Comparison of ENCODE assay signal across 14 mouse cellular contexts in the genomic region with DNA sequence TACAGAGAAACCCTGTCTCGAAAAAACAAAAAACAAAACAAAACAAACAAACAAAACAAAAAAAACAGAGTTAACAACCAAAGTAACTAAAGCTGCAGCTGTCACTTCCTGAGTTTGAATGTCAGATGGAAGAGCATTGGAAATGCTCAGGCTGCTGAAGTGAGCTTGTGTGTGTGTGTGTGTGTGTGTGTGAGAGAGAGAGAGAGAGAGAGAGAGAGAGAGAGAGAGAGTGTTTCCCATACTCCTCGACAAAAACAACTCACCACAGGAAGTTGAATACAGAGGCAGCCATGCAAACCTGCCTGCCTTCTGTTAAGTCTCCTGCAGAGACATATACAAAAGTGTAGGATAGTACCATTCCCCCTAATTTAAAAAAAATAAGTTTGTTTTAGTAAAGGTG.
"Had no signal": no experiment of that assay in that cellular context is flagged by ENCODE, and none has a peak within 500 bp of the region (broad histone marks: within the 10 kb centered on the region; RNA-seq: fewer than 3 reads in every experiment).

No protein-coding gene starts in this region.

- H3K27me3 ChIP-seq: limb, embryonic 12.5 days; liver, embryonic 13.5 days; lung, embryonic 15.5 days; midbrain, embryonic 13.5 days; neural tube, embryonic 15.5 days had no signal

- H3K36me3 ChIP-seq: midbrain, embryonic 13.5 days; neural tube, embryonic 15.5 days had no signal

- H3K4me3 ChIP-seq: layer of hippocampus, adult 2 months; limb, embryonic 12.5 days; liver, embryonic 13.5 days; lung, embryonic 15.5 days; midbrain, embryonic 13.5 days; neural tube, embryonic 15.5 days had no signal

- DNase-seq: kidney, adult 2 months; kidney, postnatal 36 days; liver; liver, embryonic 13.5 days; liver, postnatal 0 days; lung, postnatal 14 days; right cerebral cortex, adult 18-20 months; right cerebral cortex, postnatal 25 days; spleen, adult 18-20 months had no signal

- H3K27ac ChIP-seq: layer of hippocampus, adult 2 months; limb, embryonic 12.5 days; liver, embryonic 13.5 days; lung, embryonic 15.5 days; midbrain, embryonic 13.5 days; neural tube, embryonic 15.5 days had no signal
